Mouse (Mus musculus) testis, adult 2 months (tissue): ENCODE results near the gene 2300002M23Rik. TPM values are rescaled to one million over a fixed set of nuclear protein-coding genes. Genes with fewer than 3 reads are reported as not detected.

Experiments
- H3K27ac ChIP-seq: fragments of 200-500 bp; 2 replicates; pipeline ENCODE4 v1.5.1; 2012; ENCODE audit warnings: low read depth, low read length; ENCODE audit not compliant: control insufficient read depth, insufficient read depth
- H3K27me3 ChIP-seq: fragments of 200-500 bp; 2 replicates; pipeline ENCODE4 v1.6.1; 2012; ENCODE audit warnings: mild to moderate bottlenecking, low read length, moderate library complexity; ENCODE audit not compliant: control insufficient read depth, insufficient read depth
- H3K36me3 ChIP-seq: fragments of 200-500 bp; 2 replicates; pipeline ENCODE4 v1.6.1; 2012; ENCODE audit warnings: mild to moderate bottlenecking, low read length; ENCODE audit not compliant: control insufficient read depth, insufficient read depth
- H3K4me1 ChIP-seq: fragments of 200-500 bp; 2 replicates; pipeline ENCODE4 v1.6.1; 2012; ENCODE audit warnings: low read length; ENCODE audit not compliant: control insufficient read depth, insufficient read depth
- H3K4me3 ChIP-seq: fragments of 200-500 bp; 2 replicates; pipeline ENCODE4 v1.5.1; 2012; ENCODE audit warnings: low read depth, mild to moderate bottlenecking, low read length, moderate library complexity, mixed read lengths; ENCODE audit not compliant: control insufficient read depth
- CTCF ChIP-seq: fragments of 200-500 bp; IDR thresholded peaks from 2 replicates; pipeline ENCODE4 v1.5.1; 2012; ENCODE audit warnings: low read depth, mild to moderate bottlenecking, inconsistent platforms, low read length, moderate library complexity; ENCODE audit not compliant: control insufficient read depth, insufficient read depth, insufficient replicate concordance
- POLR2A ChIP-seq: fragments of 200-500 bp; IDR thresholded peaks from 2 replicates; pipeline ENCODE4 v1.6.1; 2012; ENCODE audit warnings: low read depth, mild to moderate bottlenecking, inconsistent platforms, low read length, moderate library complexity; ENCODE audit not compliant: control insufficient read depth
- polyA plus RNA-seq: library from polyadenylated mRNA; depleted of rRNA; stranded (reverse); fragments of >200 nt; gene quantifications from 2 replicates; pipeline ENCODE4 v1.2.3, GENCODE M21; 2012; rRNA removed

2300002M23Rik gene
- 1.8 TPM in 1 of 2 replicates, not detected in the other for polyA plus RNA-seq

- no peaks in the 10 kb centered on the region for H3K27me3 ChIP-seq
Measured at GRCm38 (mm10) chr17:35567150-35567549, at the start of gene 2300002M23Rik. 2300002M23Rik (plus strand) TSS chr17:35567450.

GRCm38 (mm10) chr17:35517526-35517925, 49.7 kb upstream of the 2300002M23Rik start:
- H3K36me3 ChIP-seq = no peaks in the 10 kb centered on the region
- no peaks in the 10 kb centered on the region for H3K27me3 ChIP-seq
- peak overlapping the region; percentile 73 for H3K27ac ChIP-seq
- peaks cover 8% of the 10 kb centered on the region for H3K4me1 ChIP-seq
- TF ChIP-seq POLR2A (no peak), CTCF (no peak)
- peak overlapping the region; percentile 90 for H3K4me3 ChIP-seq

More at GRCm38 (mm10) chr17:35567150-35567549, at the start of gene 2300002M23Rik:
- H3K4me1 ChIP-seq = no peaks in the 10 kb centered on the region
- no peak for TF ChIP-seq POLR2A
- TF ChIP-seq CTCF = no peak
- no peak within 1 kb of the TSS for H3K27ac ChIP-seq
- no peaks in the 10 kb centered on the region for H3K36me3 ChIP-seq
- H3K4me3 ChIP-seq = no peak within 1 kb of the TSS

- TF ChIP-seq CTCF = no peak
- no peak for TF ChIP-seq POLR2A
- no peaks in the 10 kb centered on the region for H3K36me3 ChIP-seq
Measured at GRCm38 (mm10) chr17:35524354-35524753, 42.9 kb upstream of the 2300002M23Rik start.

GRCm38 (mm10) chr17:35526644-35527043, 40.6 kb upstream of the 2300002M23Rik start:
- Histone ChIP-seq H3K4me1 (no peaks in the 10 kb centered on the region), H3K27me3 (no peaks in the 10 kb centered on the region), H3K4me3 (no peak overlapping the region), H3K36me3 (no peaks in the 10 kb centered on the region; the same call in 1 of the 2 replicates), H3K27ac (no peak overlapping the region)
- TF ChIP-seq CTCF = no peak
- no peak for TF ChIP-seq POLR2A

More at GRCm38 (mm10) chr17:35524354-35524753, 42.9 kb upstream of the 2300002M23Rik start:
- Histone ChIP-seq H3K4me3 (no peak overlapping the region), H3K4me1 (no peaks in the 10 kb centered on the region; the same call in 1 of the 2 replicates), H3K27me3 (no peaks in the 10 kb centered on the region), H3K27ac (no peak overlapping the region)

- TF ChIP-seq CTCF (no peak), POLR2A (no peak)
- Histone ChIP-seq H3K27me3 (no peaks in the 10 kb centered on the region), H3K27ac (no peak overlapping the region), H3K4me3 (no peak overlapping the region), H3K36me3 (no peaks in the 10 kb centered on the region; the same call in 1 of the 2 replicates), H3K4me1 (no peaks in the 10 kb centered on the region)
Measured at GRCm38 (mm10) chr17:35532360-35532759, 34.9 kb upstream of the 2300002M23Rik start.

- TF ChIP-seq POLR2A (no peak), CTCF (no peak)
- H3K36me3 ChIP-seq = no peaks in the 10 kb centered on the region; the same call in 1 of the 2 replicates
- H3K27ac ChIP-seq = no peak within 1 kb of the TSS
- no peak within 1 kb of the TSS for H3K4me3 ChIP-seq
- no peaks in the 10 kb centered on the region for H3K4me1 ChIP-seq
- no peaks in the 10 kb centered on the region for H3K27me3 ChIP-seq
Measured at GRCm38 (mm10) chr17:35532901-35533300, 34.3 kb upstream of the 2300002M23Rik start, which contains the start of gene Psors1c2. Psors1c2 (plus strand) TSS chr17:35533201.

GRCm38 (mm10) chr17:35534343-35534742, 32.9 kb upstream of the 2300002M23Rik start:
- no peaks in the 10 kb centered on the region for H3K27me3 ChIP-seq
- H3K4me1 ChIP-seq = no peaks in the 10 kb centered on the region
- TF ChIP-seq POLR2A (no peak), CTCF (peak; percentile 76; the same call in 1 of the 2 replicates)
- H3K36me3 ChIP-seq = no peaks in the 10 kb centered on the region; the same call in 1 of the 2 replicates
- no peak overlapping the region for H3K4me3 ChIP-seq
- no peak overlapping the region for H3K27ac ChIP-seq
